8 mouse cellular contexts compared by ENCODE assay signal in genomic region chr15:103239685-103240159, GRCm38 (mm10). TPM values are rescaled to one million over a fixed set of nuclear protein-coding genes. Genes with fewer than 3 reads are reported as not detected.
DNase-seq lines count a peak whose midpoint lies in the region; ATAC-seq and TF ChIP-seq lines count a peak whose summit lies in the region.

Cbx5 (minus strand) TSS chr15:103239816.

- H3K4me1 ChIP-seq in hindbrain, embryonic 13.5 days (replicated peaks): peaks cover 43% of the 10 kb centered on the region

- in situ Hi-C loops in Patski (cut with MboI; ENCODE audit: low pct_unique_long_range_greater_than_20kb): no loop called here

- DNase-seq in Patski (ENCODE audit: low read depth, low spot score): peak; percentile 91
- peak; percentile 98 for DNase-seq in cerebellum, postnatal 14 days
- DNase-seq in frontal cortex, postnatal 14 days (ENCODE audit: low spot score in 2 of 2): peak; percentile 97 to 98
- DNase-seq in layer of hippocampus, postnatal 25 days (ENCODE audit: extremely low spot score in 1 of 2, low spot score in 1 of 2): peak; percentile 87 to 91
- DNase-seq in lung, postnatal 25 days (ENCODE audit: low spot score): peak; percentile 99
- peak; percentile 98 for DNase-seq in retina, embryonic 14.5 days (ENCODE audit: low spot score)
- peak; percentile 93 for DNase-seq in thymus, postnatal 4 days

- WGBS in hindbrain, embryonic 13.5 days: under 1% methylated on average over 39 of the region's 39 CpGs

- CTCF ChIA-PET in Patski (lab: Charles Lee): interaction anchor here (2.1 kb wide), 1 partner anchor 273 kb away, joined by 5 read pairs; the partner anchor contains the start of gene Hoxc10

- peaks cover 34% of the 10 kb centered on the region for H3K36me3 ChIP-seq in hindbrain, embryonic 13.5 days

- TF ChIP-seq CTCF in Patski (IDR thresholded peaks at IDR 0.05): no peak

- H3K27me3 ChIP-seq in Patski: no peaks in the 10 kb centered on the region
- H3K27me3 ChIP-seq in hindbrain, embryonic 13.5 days: no peaks in the 10 kb centered on the region

- peak; percentile 61 for ATAC-seq in Patski
- peak; percentile 95 for ATAC-seq in hindbrain, embryonic 13.5 days (ENCODE audit: low FRiP score)

- H3K27ac ChIP-seq in hindbrain, embryonic 13.5 days: peak within 1 kb of the TSS; percentile 96

- no peaks in the 10 kb centered on the region for H3K9me3 ChIP-seq in hindbrain, embryonic 13.5 days

- peak within 1 kb of the TSS; percentile 84 for H3K9ac ChIP-seq in hindbrain, embryonic 13.5 days

- POLR2A ChIA-PET in Patski (lab: Charles Lee): interaction anchor here (0.6 to 1.5 kb wide), 5 partner anchors 9 to 698 kb away, joined by 3 to 8 read pairs (median 6); no protein-coding TSS in a partner anchor

- peak within 1 kb of the TSS; percentile 49 for H3K4me3 ChIP-seq in hindbrain, embryonic 13.5 days

- H3K4me2 ChIP-seq in hindbrain, embryonic 13.5 days: peak within 1 kb of the TSS; percentile 92

RNA-seq across cellular contexts. Expression of gene Cbx5, which starts in this region (rescaled TPM):
- polyA plus RNA-seq in Patski (2021): 92.4 TPM
- polyA plus RNA-seq in hindbrain, embryonic 13.5 days (2015; fragmentation: Nextera tagmentation; extraction: Ambion mirVana): 143 and 144 TPM in 2 replicates
- 100 to 1,000 TPM; 180 to 183 TPM for total RNA-seq in layer of hippocampus, postnatal 25 days (2021)

Comparison
In these comparisons a context has a peak if more than half of its experiments do, and no peak if none do; other contexts are left out.
1. Peak in every context shown above with its lines: DNase-seq, ATAC-seq, H3K4me3 ChIP-seq and H3K27ac ChIP-seq.